Mouse (Mus musculus) forebrain, postnatal 0 days (tissue): Measurements from ENCODE around the gene Plekhj1. TPM values are rescaled to one million over a fixed set of nuclear protein-coding genes. Genes with fewer than 3 reads are reported as not detected.
A peak's percentile ranks its signal among the peaks of the same experiment; 100 is the strongest.

Experiments
- ATAC-seq: fragments of 200-750 bp; cut with Nextera tagmentation; 2 replicates; pipeline ENCODE4 v1.8.0; 2017; ENCODE audit warnings: mild to moderate bottlenecking, moderate library complexity
- DNase-seq: peaks from one replicate; pipeline ENCODE4 v3.0.0-alpha.2; 2015
- H3K27ac ChIP-seq: fragments of 300-500 bp; sonication (generic); 2 replicates; pipeline ENCODE4 v1.5.1; 2014; ENCODE audit warnings: low read depth, mild to moderate bottlenecking, antibody characterized with exemption, low read length, moderate library complexity, mixed read lengths
- H3K27me3 ChIP-seq: fragments of 300-500 bp; sonication (generic); 2 replicates; pipeline ENCODE4 v1.6.1; 2014; ENCODE audit warnings: mild to moderate bottlenecking, low read length, mixed read lengths; ENCODE audit not compliant: insufficient read depth
- H3K36me3 ChIP-seq: fragments of 300-500 bp; sonication (generic); 2 replicates; pipeline ENCODE4 v1.6.1; 2014; ENCODE audit warnings: mild to moderate bottlenecking, moderate library complexity; ENCODE audit not compliant: insufficient read depth
- H3K4me1 ChIP-seq: fragments of 300-500 bp; sonication (generic); 2 replicates; pipeline ENCODE4 v1.6.1; 2014; ENCODE audit warnings: antibody characterized with exemption; ENCODE audit not compliant: insufficient read depth
- H3K4me2 ChIP-seq: fragments of 300-500 bp; sonication (generic); 2 replicates; pipeline ENCODE4 v1.6.1; 2014; ENCODE audit warnings: low read depth, mild to moderate bottlenecking, moderate library complexity
- H3K4me3 ChIP-seq: fragments of 300-500 bp; sonication (generic); 2 replicates; pipeline ENCODE4 v1.5.1; 2014; ENCODE audit warnings: low read depth, low read length, mixed read lengths
- H3K9ac ChIP-seq: fragments of 300-500 bp; sonication (generic); 2 replicates; pipeline ENCODE4 v1.6.1; 2014; ENCODE audit warnings: mild to moderate bottlenecking
- H3K9me3 ChIP-seq: fragments of 300-500 bp; sonication (generic); 2 replicates; pipeline ENCODE4 v1.6.1; 2016; ENCODE audit warnings: low read length
- CTCF ChIP-seq: sonication (generic); IDR thresholded peaks from 2 replicates; pipeline ENCODE4 v1.5.1; 2016; ENCODE audit warnings: antibody characterized with exemption, control low read depth, low read depth
- WGBS: fragments of 180-500 bp; shearing (Covaris S2); extraction: QIAGEN DNeasy Blood & Tissue Kit; methylation state at CpG from one replicate; pipeline ENCODE4 v1.1.7; 2014; 5-methylcytosine and 5-hydroxymethylcytosine counted together
- polyA plus RNA-seq: library from polyadenylated mRNA; unstranded; fragments of >200 nt; fragmentation: Nextera tagmentation; extraction: Ambion mirVana; gene quantifications from 2 replicates; pipeline ENCODE4 v1.2.1, GENCODE M21; 2015
- total RNA-seq: library from RNA; depleted of rRNA; stranded (reverse); fragments of >200 nt; gene quantifications from 2 replicates; pipeline ENCODE4 v1.2.3, GENCODE M21; 2014

The Plekhj1 gene
- total and polyA plus RNA-seq, 2 experiments from 2014 or later: 89.0 to 96.8 TPM

DNA sequence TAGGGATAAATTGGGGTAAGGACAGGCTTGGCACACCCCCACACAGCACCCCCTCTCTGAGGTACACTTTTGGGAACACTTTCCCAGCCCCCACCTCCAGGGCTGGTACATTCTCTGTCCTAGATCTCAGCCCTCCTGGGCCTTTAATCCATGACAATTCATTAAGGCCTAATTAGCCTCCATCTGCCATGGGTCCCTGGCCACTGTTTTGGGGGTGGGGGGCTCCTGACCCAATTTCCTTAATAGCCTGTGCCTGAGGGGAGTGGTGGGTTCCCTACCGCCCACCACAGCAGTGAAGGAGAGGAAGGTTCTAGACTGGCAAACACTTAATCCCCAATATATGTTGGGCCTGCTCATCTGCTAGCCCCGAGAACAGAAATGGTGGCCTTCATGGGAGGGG lies 43.3 kb upstream of the Plekhj1 start:
- no peak for TF ChIP-seq CTCF
- WGBS: 68% methylated on average over 2 of the region's 2 CpGs
- no peak for ATAC-seq
- H3K27ac ChIP-seq: no peak overlapping the region
- no peak overlapping the region for H3K4me3 ChIP-seq
- 0 out of 2 replicates have a peak, but pooled peaks cover 3% of the 10 kb centered on the region for H3K4me1 ChIP-seq
- no peaks in the 10 kb centered on the region for H3K9me3 ChIP-seq
- H3K27me3 ChIP-seq: no peaks in the 10 kb centered on the region
- no peak for DNase-seq
- no peak overlapping the region for H3K4me2 ChIP-seq
- H3K9ac ChIP-seq: no peak overlapping the region
- no peaks in the 10 kb centered on the region for H3K36me3 ChIP-seq

GRCm38 (mm10) chr10:80839848-80840247 lies 41.4 kb upstream of the Plekhj1 start:
- Histone ChIP-seq H3K9ac (no peak overlapping the region), H3K27ac (no peak overlapping the region), H3K9me3 (no peaks in the 10 kb centered on the region), H3K36me3 (0 out of 2 replicates have a peak, but pooled peaks cover 7% of the 10 kb centered on the region), H3K4me2 (no peak overlapping the region), H3K4me3 (no peak overlapping the region), H3K27me3 (no peaks in the 10 kb centered on the region), H3K4me1 (0 out of 2 replicates have a peak, but pooled peaks cover 3% of the 10 kb centered on the region)
- TF ChIP-seq CTCF: no peak
- ATAC-seq: no peak
- no peak for DNase-seq
- WGBS: 59% methylated on average over 6 of the region's 6 CpGs

GRCm38 (mm10) chr10:80838346-80838912 lies 40.0 kb upstream of the Plekhj1 start:
- H3K27me3 ChIP-seq: no peaks in the 10 kb centered on the region
- peaks cover 16% of the 10 kb centered on the region; the same call in 1 of the 2 replicates for H3K36me3 ChIP-seq
- H3K4me1 ChIP-seq: 0 out of 2 replicates have a peak, but pooled peaks cover 3% of the 10 kb centered on the region
- 72% methylated on average over 2 of the region's 2 CpGs for WGBS
- no peak overlapping the region for H3K4me2 ChIP-seq
- no peak for TF ChIP-seq CTCF
- H3K4me3 ChIP-seq: no peak overlapping the region
- no peak overlapping the region for H3K27ac ChIP-seq
- no peak for ATAC-seq
- DNase-seq: no peak
- H3K9me3 ChIP-seq: no peaks in the 10 kb centered on the region
- no peak overlapping the region for H3K9ac ChIP-seq

DNA sequence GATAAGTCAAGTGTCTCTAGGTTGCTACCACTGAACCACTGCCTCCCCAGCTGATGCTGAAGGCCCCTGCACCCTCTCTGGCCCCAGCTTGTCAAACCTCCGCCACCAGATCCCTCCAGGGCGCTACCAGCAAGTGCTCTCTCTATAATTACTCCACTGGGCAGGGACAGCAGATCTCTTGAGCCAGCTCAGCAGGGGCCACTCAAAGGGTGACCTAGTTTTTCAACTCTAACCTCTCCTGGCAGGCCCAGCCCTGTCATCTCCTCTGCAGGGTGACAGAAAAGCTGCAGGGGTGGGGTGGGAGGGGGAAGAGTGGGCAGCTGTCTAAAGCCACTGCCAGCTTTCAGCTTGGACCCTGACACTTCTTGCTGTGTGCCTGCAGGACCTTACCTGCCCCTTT lies 39.4 kb upstream of the Plekhj1 start:
- H3K4me3 ChIP-seq: no peak overlapping the region
- H3K27me3 ChIP-seq: no peaks in the 10 kb centered on the region
- H3K4me1 ChIP-seq: no peaks in the 10 kb centered on the region
- H3K36me3 ChIP-seq: peaks cover 19% of the 10 kb centered on the region
- no peak overlapping the region for H3K4me2 ChIP-seq
- no peaks in the 10 kb centered on the region for H3K9me3 ChIP-seq
- no peak overlapping the region for H3K9ac ChIP-seq
- WGBS: 18% methylated on average over 2 of the region's 2 CpGs
- no peak for TF ChIP-seq CTCF
- H3K27ac ChIP-seq: no peak overlapping the region
- DNase-seq (no peak), ATAC-seq (no peak)

- 43% methylated on average over 7 of the region's 7 CpGs for WGBS
- no peak for TF ChIP-seq CTCF
- Histone ChIP-seq H3K4me3 (no peak overlapping the region), H3K36me3 (peaks cover 19% of the 10 kb centered on the region), H3K4me2 (no peak overlapping the region), H3K9ac (no peak overlapping the region), H3K4me1 (no peaks in the 10 kb centered on the region), H3K27ac (no peak overlapping the region), H3K9me3 (no peaks in the 10 kb centered on the region), H3K27me3 (no peaks in the 10 kb centered on the region)
- DNase-seq (peak; percentile 23), ATAC-seq (no peak)
These were observed 38.5 kb upstream of the Plekhj1 start for GRCm38 (mm10) chr10:80836949-80837379.

DNA sequence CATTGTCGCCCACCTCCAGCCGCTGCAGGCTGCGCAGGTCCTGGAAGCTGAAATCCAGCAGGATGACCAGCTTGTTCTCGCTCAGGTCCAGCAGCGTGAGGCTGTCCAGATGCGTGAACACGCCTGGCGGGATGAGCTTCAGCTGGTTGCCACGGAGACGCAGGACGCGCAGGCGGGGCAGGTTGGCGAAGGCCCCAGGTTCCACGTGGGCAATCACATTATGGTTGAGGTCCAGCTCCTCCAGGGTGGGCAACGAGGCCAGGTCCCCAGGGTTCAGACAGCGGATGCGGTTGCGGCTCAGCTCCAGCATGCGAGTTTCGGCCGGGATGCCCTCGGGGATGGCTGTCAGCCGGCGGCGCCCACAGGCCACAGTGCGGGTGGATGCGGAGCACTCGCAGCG lies 37.2 kb upstream of the Plekhj1 start:
- Histone ChIP-seq H3K4me1 (no peaks in the 10 kb centered on the region), H3K4me3 (no peak overlapping the region), H3K4me2 (no peak overlapping the region), H3K36me3 (peaks cover 23% of the 10 kb centered on the region), H3K27ac (no peak overlapping the region), H3K27me3 (no peaks in the 10 kb centered on the region), H3K9ac (no peak overlapping the region), H3K9me3 (no peaks in the 10 kb centered on the region)
- TF ChIP-seq CTCF: no peak
- ATAC-seq (0 out of 2 replicates have a peak, but pooled peaks have one; percentile 11), DNase-seq (no peak)
- WGBS: 63% methylated on average over 30 of the region's 30 CpGs

DNA sequence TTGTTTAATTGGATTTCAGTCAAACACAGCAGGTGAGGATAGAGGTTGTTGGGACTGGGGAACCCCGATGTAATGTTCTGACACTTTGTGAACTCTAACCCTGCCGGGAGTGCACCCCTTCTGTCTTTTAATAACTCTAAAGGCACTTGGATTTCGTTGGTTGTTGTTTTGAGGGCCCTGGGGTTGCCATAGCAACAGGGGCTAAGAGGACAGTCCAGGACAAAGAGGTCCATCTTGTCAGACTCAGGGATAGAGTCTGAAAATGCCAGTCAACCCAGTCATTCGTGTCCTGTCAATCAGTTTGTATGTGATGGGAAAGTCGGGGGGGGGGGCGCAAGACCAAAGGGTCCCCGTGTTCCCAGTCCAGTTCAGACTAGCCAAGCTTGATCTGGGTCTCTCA lies 34.4 kb upstream of the Plekhj1 start:
- H3K36me3 ChIP-seq: peaks cover 40% of the 10 kb centered on the region
- H3K9ac ChIP-seq: no peak overlapping the region
- ATAC-seq (no peak), DNase-seq (no peak)
- no peaks in the 10 kb centered on the region for H3K9me3 ChIP-seq
- no peak overlapping the region for H3K4me2 ChIP-seq
- H3K27me3 ChIP-seq: no peaks in the 10 kb centered on the region
- H3K4me3 ChIP-seq: no peak overlapping the region
- TF ChIP-seq CTCF: no peak
- 45% methylated on average over 7 of the region's 7 CpGs for WGBS
- H3K4me1 ChIP-seq: no peaks in the 10 kb centered on the region
- no peak overlapping the region for H3K27ac ChIP-seq
